Mouse (Mus musculus) left cerebral cortex, postnatal 10 days (tissue): Measurements from ENCODE around the gene Hist1h2ad. TPM values are rescaled to one million over a fixed set of nuclear protein-coding genes. Genes with fewer than 3 reads are reported as not detected.
"Not testable (repeated sequence)": the region's sequence is repeated elsewhere in the genome, so short reads cannot be mapped to it uniquely, and the experiment has no call there.

Source experiments
- DNase-seq, 2 experiments: peaks; one replicate each; pipeline ENCODE4 v3.0.0; 2021 to 2022; ENCODE audit warnings: low spot score in 2 of 2, mixed read lengths in 1 of 2; ENCODE audit errors: extremely low spot score in 1 of 2
- intact Hi-C: fragments of 180-260 bp; cut with DNase I; formaldehyde crosslinking; loops from one replicate; pipeline ENCODE4 v1.15.1; 2025
- total RNA-seq, 2 experiments: library from RNA; stranded (reverse); gene quantifications; 2 replicates each; pipeline ENCODE4 v1.2.3; 2021

Hist1h2ad gene
- total RNA-seq, result 1 to 10 TPM; 5.8 to 9.4 TPM

DNA sequence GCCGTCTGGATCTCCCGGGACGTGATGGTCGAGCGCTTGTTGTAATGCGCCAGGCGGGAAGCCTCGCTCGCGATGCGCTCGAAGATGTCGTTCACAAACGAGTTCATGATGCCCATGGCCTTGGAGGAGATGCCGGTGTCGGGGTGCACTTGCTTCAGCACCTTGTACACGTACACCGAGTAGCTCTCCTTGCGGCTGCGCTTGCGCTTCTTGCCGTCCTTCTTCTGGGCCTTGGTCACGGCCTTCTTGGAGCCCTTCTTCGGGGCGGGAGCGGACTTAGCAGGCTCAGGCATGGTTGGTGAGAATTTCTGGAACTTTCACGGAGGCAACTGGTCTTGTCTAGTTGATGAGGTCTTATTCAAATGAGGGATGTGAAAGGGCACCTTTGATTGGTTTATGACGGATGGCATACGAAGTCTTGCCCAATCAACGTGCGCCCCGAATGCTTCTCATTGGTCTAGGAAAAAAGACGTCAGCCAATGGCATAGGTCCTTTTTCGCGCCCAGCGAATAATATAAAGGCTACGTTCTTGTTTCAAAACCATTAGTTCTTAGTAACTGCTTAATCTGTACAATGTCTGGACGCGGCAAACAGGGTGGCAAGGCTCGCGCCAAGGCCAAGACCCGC, at the start of gene Hist1h2ad, which contains the start of gene Hist1h2bf:
Gene Hist1h2ad (plus strand): TSS at position 484 of the 627 bp plus-strand sequence.
Gene Hist1h2bf (minus strand): TSS at position 299 of the 627 bp plus-strand sequence.
- DNase-seq, result peak; percentile 92 to 98
- intact Hi-C loops, result not testable (repeated sequence)

GRCm38 (mm10) chr13:23524654-23525053, 49.5 kb upstream of the Hist1h2ad start:
- peak in 1 of 2 experiments; percentile 81 for DNase-seq
- intact Hi-C loops, result loop anchor here (5.0 kb wide), 1 partner anchor 1497 kb away; no protein-coding TSS in a partner anchor

- intact Hi-C loops, result no loop called here
These were observed 48.3 kb upstream of the Hist1h2ad start for GRCm38 (mm10) chr13:23525901-23526300.

GRCm38 (mm10) chr13:23526312-23526711, 47.9 kb upstream of the Hist1h2ad start:
- intact Hi-C loops, result no loop called here

More at GRCm38 (mm10) chr13:23525901-23526300, 48.3 kb upstream of the Hist1h2ad start:
- DNase-seq, result no peak

DNA sequence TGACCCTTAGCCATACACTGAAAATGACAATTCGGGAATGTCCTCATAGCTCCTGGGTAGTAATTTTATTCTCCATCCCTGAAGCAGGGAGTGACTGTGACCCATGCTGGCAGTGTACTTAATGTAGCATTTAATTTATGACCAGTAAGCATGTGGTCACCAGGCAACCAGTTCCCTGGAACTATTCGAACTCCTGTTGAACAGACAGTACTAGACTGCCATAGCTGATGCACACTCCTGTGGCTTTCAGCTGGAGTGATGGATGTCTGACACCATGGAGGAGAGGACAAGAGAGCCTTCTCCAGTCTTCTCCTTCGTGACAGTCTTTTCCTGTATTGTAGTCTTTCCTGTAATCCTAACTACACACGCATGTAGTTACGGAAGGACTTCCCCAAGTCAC, 45.2 kb upstream of the Hist1h2ad start:
- intact Hi-C loops, result no loop called here
- DNase-seq, result no peak

More at GRCm38 (mm10) chr13:23526312-23526711, 47.9 kb upstream of the Hist1h2ad start:
- peak; percentile 85 to 92 for DNase-seq

DNA sequence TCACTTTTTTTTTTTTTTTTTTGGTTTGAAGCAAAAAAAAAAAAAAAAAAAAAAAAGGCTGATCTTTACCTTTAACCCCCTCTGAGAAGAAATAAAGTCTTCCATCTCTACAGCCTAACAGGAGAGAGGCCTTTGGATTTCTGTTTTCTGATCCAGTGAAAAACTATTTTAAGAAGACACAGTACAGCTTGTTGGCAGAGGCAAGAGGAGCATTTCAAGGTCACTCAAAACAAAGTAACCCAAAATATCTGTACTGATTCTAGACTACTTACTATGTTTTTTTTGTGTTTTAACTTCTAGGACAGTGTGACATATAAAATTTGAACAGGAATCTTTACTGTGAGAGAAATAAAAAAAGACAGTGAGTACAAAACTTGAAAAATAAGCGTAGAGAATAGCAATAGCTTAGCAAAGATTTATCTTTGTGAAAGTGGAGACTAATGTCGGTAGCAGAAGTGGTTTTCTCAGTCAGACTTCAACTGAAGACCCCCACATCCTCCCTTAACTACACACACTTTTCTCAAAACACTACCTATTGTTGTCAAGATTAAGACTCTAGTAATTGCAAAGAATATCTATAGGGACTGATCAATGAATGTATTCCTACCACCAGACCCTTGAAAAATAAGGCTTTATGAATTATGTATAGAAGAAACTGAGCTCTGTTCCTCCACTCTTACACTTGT, 44.6 kb upstream of the Hist1h2ad start:
- intact Hi-C loops, result no loop called here
- no peak for DNase-seq

- DNase-seq, result peak; percentile 45 to 68
- intact Hi-C loops, result no loop called here
These were observed 43.8 kb upstream of the Hist1h2ad start for GRCm38 (mm10) chr13:23530181-23530900.

- intact Hi-C loops, result no loop called here
- peak; percentile 97 to 99 for DNase-seq
These were observed 43.0 kb upstream of the Hist1h2ad start, which contains the start of gene Hist1h4h for GRCm38 (mm10) chr13:23530901-23531875. TSS of gene Hist1h4h (plus strand) at chr13:23531050.

DNA sequence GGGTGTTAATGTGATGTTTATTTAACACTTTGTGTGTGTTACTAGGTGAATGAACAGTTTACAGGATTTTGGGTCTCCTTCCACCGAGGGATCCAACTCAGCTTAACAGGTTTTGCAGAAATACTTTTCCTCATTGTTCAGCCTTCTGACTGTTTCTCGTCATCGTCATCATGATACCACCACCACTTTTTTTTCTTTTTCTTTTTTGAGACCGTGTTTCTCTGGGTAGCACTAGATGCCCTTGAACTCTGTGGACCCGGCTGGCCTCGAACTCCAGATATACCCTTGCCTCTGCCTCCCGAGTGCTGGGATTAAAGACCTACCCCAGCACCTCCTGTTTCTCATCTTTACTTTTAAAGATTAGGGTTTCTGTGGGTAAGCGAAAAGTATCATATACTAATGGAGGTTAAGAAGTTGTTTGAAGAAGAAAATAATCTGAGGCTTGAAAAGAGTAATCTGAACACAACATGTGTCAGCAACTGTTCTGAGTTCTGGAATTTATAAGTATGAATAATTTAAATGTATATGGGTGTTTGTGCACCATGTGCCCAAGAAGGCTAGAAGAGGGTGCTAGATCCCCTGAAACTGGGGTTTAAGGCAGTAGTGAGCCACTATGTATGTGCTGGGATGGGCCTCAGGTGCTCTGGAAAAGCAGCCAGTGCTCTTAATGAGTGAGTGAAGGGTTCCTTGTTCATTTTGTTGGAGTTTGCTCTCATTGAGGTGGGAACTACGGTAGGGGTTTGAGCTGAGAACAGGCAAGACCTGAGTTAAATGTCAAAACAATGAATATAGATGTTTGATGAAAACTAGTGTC, 41.7 kb upstream of the Hist1h2ad start:
- no peak for DNase-seq
- intact Hi-C loops, result no loop called here

- DNase-seq, result peak; percentile 69 to 82
- intact Hi-C loops, result not testable (repeated sequence)
These were observed 40.4 kb upstream of the Hist1h2ad start, which contains the start of gene Hist1h2af for GRCm38 (mm10) chr13:23533560-23534367. TSS of gene Hist1h2af (plus strand) at chr13:23533906.

GRCm38 (mm10) chr13:23534368-23535131, 39.6 kb upstream of the Hist1h2ad start:
- no peak for DNase-seq
- intact Hi-C loops, result no loop called here

DNA sequence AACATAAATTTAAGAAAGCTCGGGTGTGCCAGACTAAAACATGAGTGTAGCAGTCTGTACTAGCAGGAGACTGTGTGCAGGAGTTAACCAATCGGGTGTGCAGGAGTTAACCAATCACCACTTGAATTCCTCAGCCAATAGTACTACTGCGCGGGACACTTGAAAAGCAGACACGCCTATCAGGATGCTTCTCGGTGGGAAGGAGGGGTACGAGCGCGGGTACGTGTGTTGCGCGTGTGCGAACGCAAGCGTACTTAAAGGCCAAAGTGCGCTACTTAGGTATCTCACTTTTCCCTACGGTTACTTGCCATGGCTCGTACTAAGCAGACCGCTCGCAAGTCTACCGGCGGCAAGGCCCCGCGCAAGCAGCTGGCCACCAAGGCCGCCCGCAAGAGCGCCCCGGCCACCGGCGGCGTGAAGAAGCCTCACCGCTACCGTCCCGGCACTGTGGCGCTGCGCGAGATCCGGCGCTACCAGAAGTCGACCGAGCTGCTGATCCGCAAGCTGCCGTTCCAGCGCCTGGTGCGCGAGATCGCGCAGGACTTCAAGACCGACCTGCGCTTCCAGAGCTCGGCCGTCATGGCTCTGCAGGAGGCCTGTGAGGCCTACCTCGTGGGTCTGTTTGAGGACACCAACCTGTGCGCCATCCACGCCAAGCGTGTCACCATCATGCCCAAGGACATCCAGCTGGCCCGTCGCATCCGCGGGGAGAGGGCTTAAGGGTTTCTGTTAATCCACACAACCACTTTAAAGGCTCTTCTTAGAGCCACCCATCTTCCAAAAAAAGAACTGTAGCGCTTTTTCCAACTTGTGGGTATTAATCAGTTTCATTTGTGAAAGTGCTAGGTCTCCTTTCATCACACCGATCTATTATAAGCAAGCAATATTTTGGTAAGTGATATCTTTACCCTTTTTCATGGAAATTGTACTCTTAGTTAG, 38.8 kb upstream of the Hist1h2ad start, which contains the start of gene Hist1h3g:
Gene Hist1h3g (plus strand): TSS at position 286 of the 939 bp plus-strand sequence.
- DNase-seq, result peak; percentile 89 to 97
- intact Hi-C loops, result not testable (repeated sequence)

DNA sequence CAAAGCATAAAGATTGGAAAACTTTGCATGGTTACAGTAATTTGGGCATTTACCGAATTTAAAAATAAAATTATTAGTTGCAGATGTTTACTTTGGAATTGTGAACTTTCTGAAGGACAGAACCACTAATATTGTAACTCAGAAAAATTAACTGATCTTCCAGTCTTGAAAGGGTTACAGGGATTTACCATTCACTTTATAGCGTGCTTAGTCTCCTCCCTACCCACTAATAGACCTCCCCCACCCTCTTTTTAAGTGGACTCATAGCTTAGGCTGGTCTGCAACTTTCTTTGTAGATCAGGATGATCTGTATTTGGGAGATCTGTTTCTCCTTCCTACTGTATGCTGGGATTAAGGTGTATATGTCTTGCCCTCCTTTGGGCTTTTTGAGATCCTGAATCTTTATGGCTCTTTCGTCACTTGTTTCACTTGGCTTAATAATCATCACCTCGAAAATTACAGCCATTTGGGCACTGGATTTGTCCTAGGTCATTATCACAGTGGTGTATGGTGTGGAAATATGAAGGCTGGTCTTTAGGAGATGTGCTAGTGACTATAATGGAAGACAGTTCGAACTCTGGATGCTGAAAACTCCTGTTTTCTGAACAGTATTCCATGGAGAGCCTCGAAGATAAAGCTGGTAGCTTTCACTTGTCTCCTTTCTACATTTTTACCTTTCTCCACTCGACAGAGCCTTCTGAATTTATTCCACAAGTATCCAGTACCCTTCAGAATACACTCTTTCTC, 37.9 kb upstream of the Hist1h2ad start:
- intact Hi-C loops, result no loop called here

DNA sequence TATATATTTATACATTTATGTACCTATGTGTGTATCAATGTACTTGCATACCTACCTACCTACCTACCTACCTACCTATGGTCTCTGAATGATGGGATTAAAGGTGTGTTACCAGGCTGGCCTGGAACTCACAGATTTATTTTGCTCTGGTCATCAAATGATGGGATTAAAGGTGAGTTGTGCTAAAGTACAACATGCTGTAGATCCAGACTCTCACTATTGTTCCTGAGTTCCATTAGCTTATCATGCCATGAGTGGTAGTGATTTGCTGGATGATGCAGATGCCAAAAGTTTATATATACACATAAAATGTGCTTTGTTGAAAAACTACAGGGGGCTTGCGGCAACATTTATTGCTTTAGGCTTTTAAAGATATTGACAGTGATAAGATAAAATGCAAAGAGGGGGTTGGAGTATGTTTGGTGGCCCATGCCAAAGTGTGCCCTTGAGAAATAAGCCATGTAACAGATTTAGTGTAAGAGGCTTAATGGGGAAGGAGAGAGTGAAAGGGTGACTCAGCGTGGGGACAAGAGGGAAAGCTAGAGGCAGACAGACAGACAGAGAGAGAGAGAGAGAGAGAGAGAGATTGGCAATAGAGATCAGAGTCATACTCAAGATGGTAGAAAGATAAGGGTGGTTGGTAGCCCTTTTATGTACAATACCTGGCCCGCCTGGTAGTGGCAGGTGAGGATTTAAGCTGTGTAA, 37.0 kb upstream of the Hist1h2ad start:
- intact Hi-C loops, result no loop called here
- no peak for DNase-seq

More for the DNA sequence above, 37.9 kb upstream of the Hist1h2ad start:
- DNase-seq, result no peak
